Mouse (Mus musculus): ENCODE results near the gene 1810055G02Rik.

DNA sequence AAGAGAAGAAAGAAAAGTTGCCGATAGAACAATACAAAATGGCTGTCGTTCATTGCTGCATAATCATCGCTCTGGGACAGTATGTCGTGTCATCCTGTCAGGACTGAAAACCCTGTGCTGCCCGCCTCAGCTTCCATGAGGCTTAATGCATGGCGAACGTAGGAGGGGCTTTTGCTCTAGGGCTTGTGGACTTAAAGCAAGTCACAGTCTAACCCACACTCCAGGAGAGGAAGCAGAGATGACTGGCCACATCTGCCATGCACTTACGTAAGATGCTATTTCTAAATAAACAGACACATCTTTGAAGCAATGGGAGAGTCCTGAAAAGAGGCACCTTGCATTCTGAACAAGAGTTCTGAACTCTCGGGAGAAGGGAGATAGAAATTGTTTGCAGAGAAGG lies 15.1 kb downstream of the 1810055G02Rik start:
- TF ChIP-seq CTCF (IDR thresholded peaks at IDR 0.05; ENCODE audit: borderline replicate concordance, control insufficient read depth, extremely low read depth, insufficient read depth, low read length, poor library complexity) (no peak), POLR2A (IDR thresholded peaks at IDR 0.05; ENCODE audit: control insufficient read depth, extremely low read depth, insufficient read depth, low read length, poor library complexity) (no peak)

All from thymus, adult 2 months (tissue).